ENCODE assay signal across 46 mouse cellular contexts in genomic region chr4:115596357-115596756, GRCm38 (mm10). TPM values are rescaled to one million over a fixed set of nuclear protein-coding genes. Genes with fewer than 3 reads are reported as not detected.
"Had no signal": no experiment of that assay in that cellular context is flagged by ENCODE, and none has a peak within 500 bp of the region (broad histone marks: within the 10 kb centered on the region; RNA-seq: fewer than 3 reads in every experiment).

No protein-coding gene starts in this region.

- ATAC-seq: liver, embryonic 12.5 days; lung, postnatal 0 days; midbrain, embryonic 13.5 days; midbrain, embryonic 15.5 days; midbrain, embryonic 16.5 days had no signal

- DNase-seq: left cerebral cortex, postnatal 4 days; liver, embryonic 13.5 days; lung, adult 18-20 months; lung, adult 2 months; lung, embryonic 14.5 days; lung, postnatal 10 days; lung, postnatal 14 days; lung, postnatal 36 days; lung, postnatal 4 days; midbrain, embryonic 14.5 days had no signal

- H3K27ac ChIP-seq: left cerebral cortex, adult 2 months; limb, embryonic 10.5 days; limb, embryonic 12.5 days; limb, embryonic 13.5 days; limb, embryonic 15.5 days; liver, embryonic 12.5 days; liver, embryonic 13.5 days; liver, embryonic 14.5 days; liver, embryonic 15.5 days; lung, embryonic 15.5 days; macrophage; midbrain, embryonic 10.5 days; midbrain, embryonic 12.5 days; midbrain, embryonic 13.5 days; midbrain, embryonic 15.5 days; neural tube, embryonic 12.5 days; neural tube, embryonic 13.5 days had no signal

- H3K36me3 ChIP-seq: limb, embryonic 10.5 days; limb, embryonic 12.5 days; limb, embryonic 13.5 days; limb, embryonic 15.5 days; liver, embryonic 12.5 days; liver, embryonic 13.5 days; liver, embryonic 15.5 days; lung, embryonic 15.5 days; midbrain, embryonic 10.5 days; midbrain, embryonic 12.5 days; midbrain, embryonic 13.5 days; midbrain, embryonic 15.5 days; neural tube, embryonic 12.5 days; neural tube, embryonic 13.5 days had no signal

- H3K4me1 ChIP-seq: limb, embryonic 10.5 days; limb, embryonic 12.5 days; limb, embryonic 13.5 days; limb, embryonic 15.5 days; liver, embryonic 12.5 days; liver, embryonic 13.5 days; liver, embryonic 15.5 days; lung, embryonic 15.5 days; midbrain, embryonic 10.5 days; midbrain, embryonic 12.5 days; midbrain, embryonic 13.5 days; midbrain, embryonic 15.5 days; neural tube, embryonic 12.5 days; neural tube, embryonic 13.5 days had no signal

- H3K4me2 ChIP-seq: limb, embryonic 12.5 days; limb, embryonic 13.5 days; limb, embryonic 15.5 days; liver, embryonic 12.5 days; liver, embryonic 13.5 days; liver, embryonic 15.5 days; lung, embryonic 14.5 days; lung, embryonic 15.5 days; midbrain, embryonic 11.5 days; midbrain, embryonic 12.5 days; midbrain, embryonic 13.5 days; midbrain, embryonic 15.5 days; neural tube, embryonic 12.5 days; neural tube, embryonic 13.5 days had no signal

- H3K4me3 ChIP-seq: left cerebral cortex, adult 2 months; limb, embryonic 10.5 days; limb, embryonic 12.5 days; limb, embryonic 13.5 days; limb, embryonic 15.5 days; liver, embryonic 12.5 days; liver, embryonic 13.5 days; liver, embryonic 15.5 days; lung, embryonic 15.5 days; megakaryocyte, embryonic 14.5 days; midbrain, embryonic 10.5 days; midbrain, embryonic 12.5 days; midbrain, embryonic 13.5 days; midbrain, embryonic 15.5 days; myocyte; neural tube, embryonic 12.5 days; neural tube, embryonic 13.5 days had no signal

- H3K9me3 ChIP-seq: limb, embryonic 10.5 days; limb, embryonic 12.5 days; limb, embryonic 13.5 days; limb, embryonic 15.5 days; liver, embryonic 12.5 days; liver, embryonic 13.5 days; liver, embryonic 15.5 days; lung, embryonic 15.5 days; megakaryocyte, embryonic 14.5 days; midbrain, embryonic 10.5 days; midbrain, embryonic 12.5 days; midbrain, embryonic 13.5 days; midbrain, embryonic 15.5 days; neural tube, embryonic 12.5 days; neural tube, embryonic 13.5 days had no signal

- H3K9ac ChIP-seq: limb, embryonic 12.5 days; limb, embryonic 13.5 days; limb, embryonic 15.5 days; liver, embryonic 12.5 days; liver, embryonic 13.5 days; liver, embryonic 14.5 days; liver, embryonic 15.5 days; lung, embryonic 14.5 days; lung, embryonic 15.5 days; midbrain, embryonic 12.5 days; midbrain, embryonic 13.5 days; midbrain, embryonic 15.5 days; neural tube, embryonic 12.5 days; neural tube, embryonic 13.5 days had no signal

- H3K27me3 ChIP-seq: limb, embryonic 12.5 days; limb, embryonic 13.5 days; limb, embryonic 15.5 days; liver, embryonic 12.5 days; liver, embryonic 13.5 days; liver, embryonic 15.5 days; lung, embryonic 15.5 days; megakaryocyte, embryonic 14.5 days; midbrain, embryonic 12.5 days; midbrain, embryonic 13.5 days; midbrain, embryonic 15.5 days; neural tube, embryonic 12.5 days; neural tube, embryonic 13.5 days had no signal

RNA-seq across cellular contexts. Expression of gene Cyp4a32, which starts 4.4 kb away (rescaled TPM):
- total RNA-seq: left cerebral cortex, adult 2 months; left cerebral cortex, adult 8-10 months; left cerebral cortex, postnatal 10 days; left cerebral cortex, postnatal 14 days; left cerebral cortex, postnatal 25 days; left cerebral cortex, postnatal 36 days; left cerebral cortex, postnatal 4 days; megakaryocyte progenitor cell, adult 5-6 weeks; megakaryocyte, adult 5-6 weeks; megakaryocyte-erythroid progenitor cell, adult 5-6 weeks; midbrain, postnatal 0 days; monocyte, adult 5-6 weeks had no signal
- polyA plus RNA-seq: limb, embryonic 10.5 days; limb, embryonic 11.5 days; limb, embryonic 12.5 days; limb, embryonic 13.5 days; limb, embryonic 14.5 days; limb, embryonic 15.5 days; liver, embryonic 12.5 days; liver, embryonic 13.5 days; liver, embryonic 14.5 days; liver, embryonic 15.5 days; liver, embryonic 16.5 days; lung, adult 2 months; lung, embryonic 14.5 days; lung, embryonic 15.5 days; lung, embryonic 16.5 days; lung, postnatal 0 days; macrophage; midbrain, embryonic 10.5 days; midbrain, embryonic 11.5 days; midbrain, embryonic 12.5 days; midbrain, embryonic 13.5 days; midbrain, embryonic 14.5 days; midbrain, embryonic 15.5 days; midbrain, embryonic 16.5 days; midbrain, postnatal 0 days; myocyte; neural tube, embryonic 11.5 days; neural tube, embryonic 12.5 days; neural tube, embryonic 13.5 days had no signal

RNA-seq across cellular contexts. Expression of gene Cyp4a31, which starts 32.9 kb away (rescaled TPM):
- total RNA-seq: left cerebral cortex, adult 2 months; left cerebral cortex, adult 8-10 months; left cerebral cortex, postnatal 10 days; left cerebral cortex, postnatal 14 days; left cerebral cortex, postnatal 25 days; left cerebral cortex, postnatal 36 days; left cerebral cortex, postnatal 4 days; megakaryocyte progenitor cell, adult 5-6 weeks; megakaryocyte, adult 5-6 weeks; megakaryocyte-erythroid progenitor cell, adult 5-6 weeks; midbrain, postnatal 0 days; monocyte, adult 5-6 weeks had no signal
- polyA plus RNA-seq: limb, embryonic 10.5 days; limb, embryonic 11.5 days; limb, embryonic 12.5 days; limb, embryonic 13.5 days; limb, embryonic 14.5 days; limb, embryonic 15.5 days; liver, embryonic 12.5 days; liver, embryonic 13.5 days; lung, adult 2 months; lung, embryonic 14.5 days; lung, embryonic 15.5 days; lung, embryonic 16.5 days; lung, postnatal 0 days; macrophage; midbrain, embryonic 10.5 days; midbrain, embryonic 11.5 days; midbrain, embryonic 12.5 days; midbrain, embryonic 13.5 days; midbrain, embryonic 14.5 days; midbrain, embryonic 15.5 days; midbrain, embryonic 16.5 days; midbrain, postnatal 0 days; myocyte; neural tube, embryonic 11.5 days; neural tube, embryonic 12.5 days; neural tube, embryonic 13.5 days had no signal

RNA-seq across cellular contexts. Expression of gene Cyp4b1, which starts 51.2 kb away (rescaled TPM):
- total RNA-seq: megakaryocyte progenitor cell, adult 5-6 weeks; megakaryocyte, adult 5-6 weeks; megakaryocyte-erythroid progenitor cell, adult 5-6 weeks; monocyte, adult 5-6 weeks had no signal
- polyA plus RNA-seq: limb, embryonic 10.5 days; limb, embryonic 11.5 days; limb, embryonic 12.5 days; macrophage; midbrain, embryonic 10.5 days; midbrain, embryonic 12.5 days; neural tube, embryonic 11.5 days had no signal
